Mouse (Mus musculus) CH12.LX (cell line): Measurements from ENCODE around the gene Cfap70. TPM values are rescaled to one million over a fixed set of nuclear protein-coding genes. Genes with fewer than 3 reads are reported as not detected.

Experiments used
- DNase-seq: peaks from one replicate; pipeline ENCODE4 v3.0.0-alpha.2; 2013; ENCODE audit errors: extremely low read depth
- H3K27ac ChIP-seq: 2 replicates; pipeline ENCODE4 v1.5.1; 2012; ENCODE audit warnings: low read depth, mild to moderate bottlenecking, control low read depth, moderate library complexity; ENCODE audit not compliant: insufficient read depth
- H3K27me3 ChIP-seq: replicated peaks from 2 replicates; pipeline ENCODE3; 2012; ENCODE audit warnings: inconsistent platforms
- H3K36me3 ChIP-seq, 2 experiments: replicated peaks in 1 of 2; 2 replicates each; pipeline versions ENCODE3 to v1.6.1; 2012; ENCODE audit warnings: inconsistent platforms in 1 of 2, low read length in 1 of 2, mild to moderate bottlenecking in 1 of 2, mixed read lengths in 1 of 2, moderate library complexity in 1 of 2; ENCODE audit not compliant: control insufficient read depth in 1 of 2, insufficient read depth in 1 of 2
- H3K4me1 ChIP-seq, 2 experiments: 2 replicates each; pipeline ENCODE4 v1.6.1; 2012; ENCODE audit warnings: inconsistent platforms in 1 of 2, moderate library complexity in 1 of 2; ENCODE audit not compliant: insufficient read depth in 2 of 2, control insufficient read depth in 1 of 2
- H3K4me2 ChIP-seq: 2 replicates; pipeline ENCODE4 v1.6.1; 2012; ENCODE audit warnings: low read depth, mild to moderate bottlenecking, control low read depth; ENCODE audit not compliant: poor library complexity, insufficient read depth, severe bottlenecking
- H3K4me3 ChIP-seq, 3 experiments: fragments of 150-350 bp in 1 of 3; sonication (generic) in 1 of 3; replicated peaks in 1 of 3; 2 replicates each; pipeline versions ENCODE3 to v1.5.1; 2011 to 2012; ENCODE audit warnings: low read depth in 2 of 3, low read length in 2 of 3, mild to moderate bottlenecking in 2 of 3, moderate library complexity in 2 of 3, control low read depth in 1 of 3, improper control_type of control experiment in 1 of 3, inconsistent platforms in 1 of 3, mixed read lengths in 1 of 3; ENCODE audit not compliant: poor library complexity in 1 of 3
- H3K79me2 ChIP-seq: replicated peaks from 2 replicates; pipeline ENCODE4 v1.6.1; 2012; ENCODE audit warnings: mild to moderate bottlenecking, moderate library complexity; ENCODE audit not compliant: control insufficient read depth, poor library complexity, insufficient read depth, severe bottlenecking; ENCODE audit errors: extremely low read depth
- H3K9ac ChIP-seq: 2 replicates; pipeline ENCODE4 v1.6.1; 2012; ENCODE audit warnings: low read depth, mild to moderate bottlenecking, control low read depth, moderate library complexity; ENCODE audit not compliant: insufficient read depth
- H3K9me3 ChIP-seq: replicated peaks from 2 replicates; pipeline ENCODE3; 2012; ENCODE audit warnings: low read length, inconsistent platforms, mixed read lengths
- CHD1 ChIP-seq: IDR thresholded peaks from 2 replicates; pipeline ENCODE4 v1.6.1; 2012; ENCODE audit warnings: low read depth, low read length, improper control_type of control experiment, inconsistent platforms
- CHD2 ChIP-seq: IDR thresholded peaks from 2 replicates; pipeline ENCODE4 v1.6.1; 2011; ENCODE audit warnings: low read length, improper control_type of control experiment
- CTCF ChIP-seq, 2 experiments: IDR thresholded peaks in 1 of 2; conservative IDR thresholded peaks in 1 of 2; 2 replicates each; pipeline ENCODE4 v1.5.1; 2011 to 2012; ENCODE audit warnings: low read depth in 2 of 2, low read length in 2 of 2, improper control_type of control experiment in 1 of 2, inconsistent platforms in 1 of 2, mild to moderate bottlenecking in 1 of 2, moderate library complexity in 1 of 2
- ELF1 ChIP-seq: IDR thresholded peaks from 2 replicates; pipeline ENCODE4 v1.6.1; 2014; ENCODE audit warnings: low read depth, mild to moderate bottlenecking, inconsistent platforms, low read length, improper control_type of control experiment
- EP300 ChIP-seq: IDR thresholded peaks from 2 replicates; pipeline ENCODE4 v1.6.1; 2011; ENCODE audit warnings: low read length, improper control_type of control experiment
- ETS1 ChIP-seq: conservative IDR thresholded peaks from 2 replicates; pipeline ENCODE4 v1.6.1; 2012; ENCODE audit warnings: low read depth, mild to moderate bottlenecking, inconsistent platforms, low read length, improper control_type of control experiment, moderate library complexity
- GABPA ChIP-seq: IDR thresholded peaks from 2 replicates; pipeline ENCODE4 v1.6.1; 2012; ENCODE audit warnings: low read depth, low read length, improper control_type of control experiment, inconsistent platforms; ENCODE audit not compliant: insufficient replicate concordance
- HCFC1 ChIP-seq: IDR thresholded peaks from 2 replicates; pipeline ENCODE4 v1.6.1; 2012; ENCODE audit warnings: low read depth, mild to moderate bottlenecking, inconsistent platforms, low read length, improper control_type of control experiment
- IRF4 ChIP-seq: IDR thresholded peaks from 2 replicates; pipeline ENCODE4 v1.6.1; 2014; ENCODE audit warnings: low read depth, mild to moderate bottlenecking, inconsistent platforms, low read length, improper control_type of control experiment
- JUN ChIP-seq: IDR thresholded peaks from 2 replicates; pipeline ENCODE4 v1.6.1; 2011; ENCODE audit warnings: low read depth, mild to moderate bottlenecking, low read length, improper control_type of control experiment, moderate library complexity; ENCODE audit not compliant: insufficient read depth
- JUND ChIP-seq: conservative IDR thresholded peaks from 2 replicates; pipeline ENCODE4 v1.6.1; 2011; ENCODE audit warnings: low read depth, low read length, improper control_type of control experiment
- KAT2A ChIP-seq: IDR thresholded peaks from 2 replicates; pipeline ENCODE4 v1.6.1; 2012; ENCODE audit warnings: low read length, improper control_type of control experiment, inconsistent platforms; ENCODE audit not compliant: insufficient replicate concordance
- MAFK ChIP-seq: IDR thresholded peaks from 2 replicates; pipeline ENCODE4 v1.6.1; 2011; ENCODE audit warnings: low read length, improper control_type of control experiment; ENCODE audit not compliant: insufficient replicate concordance
- MAX ChIP-seq: IDR thresholded peaks from 2 replicates; pipeline ENCODE4 v1.6.1; 2011; ENCODE audit warnings: low read length, improper control_type of control experiment
- MAZ ChIP-seq: IDR thresholded peaks from 2 replicates; pipeline ENCODE4 v1.6.1; 2012; ENCODE audit warnings: low read depth, mild to moderate bottlenecking, inconsistent platforms, low read length, improper control_type of control experiment, moderate library complexity
- MYC ChIP-seq: IDR thresholded peaks from 2 replicates; pipeline ENCODE4 v1.6.1; 2011; ENCODE audit warnings: low read depth, mild to moderate bottlenecking, improper control_type of control experiment, low read length
- NELFE ChIP-seq: IDR thresholded peaks from 2 replicates; pipeline ENCODE4 v1.6.1; 2011; ENCODE audit warnings: low read depth, low read length, improper control_type of control experiment
- NRF1 ChIP-seq: IDR thresholded peaks from 2 replicates; pipeline ENCODE4 v1.6.1; 2014; ENCODE audit warnings: low read depth, mild to moderate bottlenecking, inconsistent platforms, low read length, improper control_type of control experiment, moderate library complexity
- PAX5 ChIP-seq: IDR thresholded peaks from 2 replicates; pipeline ENCODE4 v1.6.1; 2012; ENCODE audit warnings: low read length, inconsistent platforms, mixed read lengths
- POLR2A ChIP-seq: IDR thresholded peaks from 2 replicates; pipeline ENCODE4 v1.6.1; 2011; ENCODE audit warnings: low read depth, mild to moderate bottlenecking, improper control_type of control experiment, low read length
- POLR2AphosphoS2 ChIP-seq: IDR thresholded peaks from 2 replicates; pipeline ENCODE4 v1.6.1; 2011; ENCODE audit warnings: low read depth, low read length, improper control_type of control experiment
- RCOR1 ChIP-seq: conservative IDR thresholded peaks from 2 replicates; pipeline ENCODE4 v1.6.1; 2012; ENCODE audit warnings: low read depth, mild to moderate bottlenecking, inconsistent platforms, low read length, improper control_type of control experiment
- SIN3A ChIP-seq: IDR thresholded peaks from 2 replicates; pipeline ENCODE4 v1.6.1; 2012; ENCODE audit warnings: low read length, improper control_type of control experiment, inconsistent platforms
- SMC3 ChIP-seq: IDR thresholded peaks from 2 replicates; pipeline ENCODE4 v1.6.1; 2011; ENCODE audit warnings: low read depth, low read length, improper control_type of control experiment
- TBP ChIP-seq: conservative IDR thresholded peaks from 2 replicates; pipeline ENCODE4 v1.6.1; 2011; ENCODE audit warnings: low read depth, low read length, improper control_type of control experiment
- TCF12 ChIP-seq: IDR thresholded peaks from 2 replicates; pipeline ENCODE4 v1.6.1; 2014; ENCODE audit warnings: low read depth, mild to moderate bottlenecking, inconsistent platforms, low read length, improper control_type of control experiment
- USF1 ChIP-seq: IDR thresholded peaks from 2 replicates; pipeline ENCODE4 v1.6.1; 2014; ENCODE audit warnings: low read depth, mild to moderate bottlenecking, inconsistent platforms, low read length, improper control_type of control experiment
- USF2 ChIP-seq: conservative IDR thresholded peaks from 2 replicates; pipeline ENCODE4 v1.6.1; 2011; ENCODE audit warnings: low read depth, low read length, improper control_type of control experiment
- ZMIZ1 ChIP-seq: IDR thresholded peaks from 2 replicates; pipeline ENCODE4 v1.6.1; 2012; ENCODE audit warnings: low read depth, mild to moderate bottlenecking, inconsistent platforms, low read length, improper control_type of control experiment
- dilution Hi-C: fragments of 300-500 bp; cut with MboI; formaldehyde crosslinking; loops from 2 replicates; pipeline ENCODE4 v1.14.3; 2020; ENCODE audit warnings: low sequenced_read_pairs; ENCODE audit not compliant: extremely low pct_unique_long_range_greater_than_20kb, extremely low pct_ligation_motif_present
- in situ Hi-C: fragments of 300-500 bp; cut with MboI; formaldehyde crosslinking; loops from 3 replicates; pipeline ENCODE4 v1.14.3; 2019; ENCODE audit warnings: low sequenced_read_pairs, low pct_ligation_motif_present, low pct_unique_long_range_greater_than_20kb, mixed read lengths
- polyA plus RNA-seq: library from polyadenylated mRNA; unstranded; fragments of >175 nt; gene quantifications from 2 replicates; pipeline ENCODE4 v1.2.1, GENCODE M21; 2012; ENCODE audit warnings: low read depth; ENCODE audit not compliant: insufficient read length
- total RNA-seq, 2 experiments: library from RNA; depleted of rRNA; stranded (reverse); fragments of 300-350 nt in 1 of 2; fragments of >200 nt in 1 of 2; gene quantifications; 2 replicates each; pipeline ENCODE4 v1.2.3; 2012 to 2014

Cfap70 gene
- total and polyA plus RNA-seq, 3 experiments: 0.04 to 0.36 TPM; not detected in 1

GRCm38 (mm10) chr14:20379087-20379640 is 72.9 kb downstream of the Cfap70 start:
- TF ChIP-seq MAX (no peak; the same call in 1 of the 2 replicates), HCFC1 (no peak; the same call in 1 of the 2 replicates), NRF1 (no peak), EP300 (no peak), USF1 (peak; percentile 53; the same call in 1 of the 2 replicates), TBP (no peak), IRF4 (no peak), USF2 (peak; percentile 31; the same call in 1 of the 2 replicates), MAFK (peak; percentile 38; the same call in 1 of the 2 replicates), POLR2A (peak; percentile 12; the same call in 1 of the 2 replicates)
- Histone ChIP-seq H3K79me2 (no peaks in the 10 kb centered on the region; the same call in 1 of the 2 replicates), H3K9ac (peak overlapping the region; percentile 10), H3K4me2 (peak overlapping the region; percentile 63), H3K4me1 (peaks cover 8 to 40% of the 10 kb centered on the region in 2 experiments; a peak in 3 of 4 replicates), H3K9me3 (no peaks in the 10 kb centered on the region), H3K27me3 (no peaks in the 10 kb centered on the region), H3K27ac (peak overlapping the region; percentile 85), H3K4me3 (peak overlapping the region; percentile 35 to 49 (median 45)), H3K36me3 (peaks cover 13 to 58% of the 10 kb centered on the region in 2 experiments)
- peak; percentile 41 for DNase-seq
- in situ Hi-C loops: loop anchor here (10.0 kb wide), 1 partner anchor 54 kb away; no protein-coding TSS in a partner anchor
- dilution Hi-C loops: no loop called here

- in situ Hi-C loops (loop anchor here (10.0 kb wide), 1 partner anchor 54 kb away; no protein-coding TSS in a partner anchor), dilution Hi-C loops (no loop called here)
- Histone ChIP-seq H3K27ac (peak overlapping the region; percentile 70), H3K4me1 (peaks cover 8 to 40% of the 10 kb centered on the region in 2 experiments; a peak in 3 of 4 replicates), H3K27me3 (no peaks in the 10 kb centered on the region), H3K9me3 (no peaks in the 10 kb centered on the region), H3K79me2 (no peaks in the 10 kb centered on the region; the same call in 1 of the 2 replicates), H3K36me3 (peaks cover 10 to 58% of the 10 kb centered on the region in 2 experiments), H3K4me3 (peak overlapping the region; percentile 45 to 49 (median 47)), H3K9ac (peak overlapping the region; percentile 10; the same call in 1 of the 2 replicates), H3K4me2 (peak overlapping the region; percentile 63)
- DNase-seq: peak; percentile 89
- TF ChIP-seq SMC3 (peak; percentile 59), CHD2 (peak; percentile 8; the same call in 1 of the 2 replicates), KAT2A (no peak), GABPA (no peak), SIN3A (peak; percentile 80), TCF12 (peak; percentile 42; the same call in 1 of the 2 replicates), CHD1 (no peak), POLR2A (peak; percentile 22; the same call in 1 of the 2 replicates), ELF1 (no peak), ZMIZ1 (no peak), MAX (peak; percentile 34; the same call in 1 of the 2 replicates), MYC (no peak), JUN (no peak), ETS1 (no peak; the same call in 1 of the 2 replicates), IRF4 (peak; percentile 34; the same call in 1 of the 2 replicates), MAZ (no peak), POLR2AphosphoS2 (no peak), PAX5 (no peak), JUND (no peak), USF1 (no peak), CTCF (conservative IDR thresholded peaks at IDR 0.05 in 1 of 2, IDR thresholded peaks at IDR 0.05 in 1 of 2; ENCODE audit: low read depth in 2 of 2, low read length in 2 of 2) (peak; percentile 50 to 92; a peak in 3 of 4 replicates), RCOR1 (no peak), NELFE (0 out of 2 replicates have a peak, but pooled peaks have one; percentile 24)
Measured at GRCm38 (mm10) chr14:20378313-20379061, 73.5 kb downstream of the Cfap70 start.
